Mouse (Mus musculus) brain, embryonic 18.5 days (tissue): ENCODE results near the gene P2ry10.
"Not testable (repeated sequence)": the region's sequence is repeated elsewhere in the genome, so short reads cannot be mapped to it uniquely, and the experiment has no call there.

Experiments used
- DNase-seq: peaks from one replicate; pipeline ENCODE4 v3.0.0-alpha.2; 2012; ENCODE audit warnings: low read depth, low spot score

Gene P2ry10

GRCm38 (mm10) chrX:107088177-107088576, at the start of gene P2ry10:
P2ry10 (plus strand) TSS chrX:107088492.
- DNase-seq = no peak

DNA sequence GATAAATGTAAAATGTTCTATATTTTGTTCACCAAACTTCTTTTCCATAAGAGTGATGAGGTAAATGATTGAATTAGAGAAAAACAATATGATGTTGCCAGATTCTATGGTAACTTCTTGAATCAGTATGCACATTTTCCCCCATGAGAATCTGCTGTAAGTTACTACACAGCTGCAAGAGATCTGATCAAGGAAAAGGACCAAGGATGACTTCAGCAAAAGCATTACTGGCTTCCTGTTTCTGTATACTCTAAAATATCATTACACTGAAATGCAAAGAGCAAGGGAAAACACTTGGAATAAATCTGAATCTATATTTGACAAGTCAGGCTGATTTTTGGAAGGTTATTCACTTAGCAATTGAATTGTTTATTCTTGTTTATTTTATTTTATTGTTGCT, 49.1 kb upstream of the P2ry10 start:
- no peak for DNase-seq

DNA sequence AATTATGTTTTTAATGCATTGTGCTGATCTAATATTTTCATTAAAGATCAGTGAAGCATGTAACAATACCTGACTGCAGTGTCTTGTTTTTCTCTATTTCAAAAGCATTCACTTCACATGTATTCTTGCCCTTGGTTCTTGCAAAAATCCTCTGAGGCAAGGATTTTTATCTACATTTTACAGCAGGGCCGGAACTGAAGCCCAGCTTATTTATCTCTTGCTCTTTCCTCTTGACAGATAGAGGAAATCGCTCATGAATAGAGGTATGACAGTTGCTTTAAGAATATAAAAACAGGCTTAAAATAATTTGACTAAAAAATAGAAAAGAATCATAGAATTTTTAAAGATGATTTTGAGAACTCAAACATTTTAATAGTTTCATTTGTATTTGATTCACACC, 48.7 kb upstream of the P2ry10 start:
- no peak for DNase-seq

DNA sequence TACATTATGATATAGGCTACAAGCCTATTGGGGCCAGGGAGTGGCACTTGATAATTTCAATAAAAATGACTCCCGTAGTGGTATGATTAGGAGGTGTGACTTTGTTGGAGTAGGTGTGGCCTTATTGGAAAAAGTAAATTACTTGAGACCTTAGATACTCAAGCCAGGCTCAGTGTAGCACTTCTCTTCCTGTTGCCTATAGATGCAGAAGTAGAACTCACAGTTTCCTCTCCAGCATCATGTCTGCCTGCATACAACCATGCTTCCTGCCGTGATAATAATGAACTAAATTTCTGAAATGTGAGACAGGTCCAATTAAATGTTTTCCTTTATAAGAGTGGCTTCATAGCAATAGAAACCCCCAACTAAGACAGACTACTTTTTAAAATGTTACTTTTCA, 45.9 kb upstream of the P2ry10 start:
- DNase-seq = no peak

- DNase-seq = not testable (repeated sequence)
These were observed 4.9 kb upstream of the P2ry10 start for GRCm38 (mm10) chrX:107083407-107083806.

DNA sequence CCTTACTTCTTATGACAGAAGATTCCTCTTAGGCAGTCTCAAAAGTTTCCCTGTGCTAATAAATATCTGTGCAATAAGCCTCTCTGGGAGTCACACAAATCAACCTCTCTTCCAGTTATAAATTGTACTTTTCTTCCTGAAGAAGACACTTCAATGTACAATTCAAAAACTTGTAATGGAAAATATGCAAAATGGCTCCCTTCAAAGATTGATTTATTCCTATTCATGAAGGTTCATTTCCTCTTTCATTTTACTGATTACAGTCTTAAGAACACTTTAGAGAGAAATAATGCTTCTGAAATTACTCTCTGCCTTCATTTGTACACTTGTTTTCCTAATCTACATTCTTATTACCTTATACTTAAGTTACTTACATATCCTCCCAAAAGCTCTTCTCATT, 4.0 kb upstream of the P2ry10 start:
- DNase-seq = no peak

GRCm38 (mm10) chrX:107089131-107089530, 839 bp downstream of the P2ry10 start:
- no peak for DNase-seq

DNA sequence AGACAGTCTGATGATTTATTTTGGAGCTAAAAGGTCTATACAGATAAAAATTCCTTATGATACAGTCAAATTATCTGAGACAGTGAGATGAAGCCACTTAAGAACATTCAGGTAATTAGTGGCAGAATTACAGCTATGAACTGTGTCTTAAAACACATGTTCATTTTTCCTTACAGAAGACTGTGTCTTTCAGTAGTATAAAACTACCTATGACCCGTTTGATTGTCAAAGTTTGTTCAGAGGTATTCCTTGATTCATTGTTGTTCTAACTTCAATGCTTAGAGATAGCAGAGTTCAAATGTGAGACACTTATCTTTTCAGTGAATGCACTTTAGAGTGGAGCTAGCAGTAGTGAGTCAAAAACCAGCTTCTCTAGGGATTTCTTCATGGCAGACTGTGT, 1.6 kb downstream of the P2ry10 start:
- DNase-seq = no peak

DNA sequence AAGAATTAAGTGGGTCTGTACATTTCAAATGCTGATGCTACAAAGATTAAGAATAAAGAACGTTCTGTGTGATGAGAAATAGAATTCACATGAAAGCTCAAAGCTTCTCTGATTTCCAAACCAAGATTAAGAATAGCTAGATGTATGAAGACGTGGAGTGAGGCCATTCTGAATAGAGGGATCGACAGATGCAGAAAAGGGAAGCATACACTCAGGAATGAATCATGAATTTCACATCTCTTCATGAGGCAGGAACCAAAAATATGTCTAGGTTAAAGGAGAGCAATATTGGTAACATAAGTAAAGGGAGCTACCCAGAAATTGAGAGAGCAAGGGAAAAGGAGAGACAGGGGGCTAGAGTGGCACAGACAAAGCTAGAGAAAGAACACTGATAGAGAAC, 7.3 kb downstream of the P2ry10 start:
- DNase-seq = no peak

DNA sequence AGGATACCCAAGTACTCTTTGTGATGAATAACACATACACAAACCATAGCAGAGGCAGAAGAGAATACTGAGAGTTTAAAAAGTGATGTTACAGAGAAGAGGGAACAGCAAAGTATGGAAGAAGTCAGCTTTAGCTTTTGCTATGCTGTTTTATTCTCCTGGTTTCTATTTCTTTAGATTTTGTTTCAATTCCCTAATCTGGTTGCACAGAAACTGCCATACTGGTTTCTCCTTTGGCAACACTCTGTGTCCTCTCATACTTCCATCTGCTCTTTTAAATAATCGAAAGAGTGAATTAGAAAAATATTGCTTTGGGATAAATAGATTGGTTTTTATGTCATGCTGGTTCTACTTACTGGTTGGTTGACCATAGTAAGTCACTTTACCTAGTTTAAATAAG, 28.0 kb downstream of the P2ry10 start:
- DNase-seq = no peak

DNA sequence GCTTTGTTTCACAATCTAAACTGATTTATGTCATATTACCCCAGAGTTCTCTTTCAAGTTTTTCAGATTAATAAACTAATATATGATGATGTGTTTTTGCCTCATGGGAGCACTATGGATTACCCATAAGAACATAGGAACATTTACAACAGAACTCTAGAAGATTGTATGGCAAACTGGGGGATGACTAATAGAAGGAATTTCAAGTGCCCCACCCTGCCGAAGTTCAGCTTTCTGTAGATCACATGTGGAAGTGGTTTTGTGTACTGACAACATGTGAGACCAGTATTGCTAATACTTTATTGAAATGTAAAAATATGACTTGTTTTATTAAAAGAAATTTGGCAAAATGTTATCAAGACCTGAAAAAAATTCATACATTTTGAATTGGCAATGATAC, 28.7 kb downstream of the P2ry10 start:
- DNase-seq = no peak

GRCm38 (mm10) chrX:107143184-107143583, 54.9 kb downstream of the P2ry10 start:
- no peak for DNase-seq

DNA sequence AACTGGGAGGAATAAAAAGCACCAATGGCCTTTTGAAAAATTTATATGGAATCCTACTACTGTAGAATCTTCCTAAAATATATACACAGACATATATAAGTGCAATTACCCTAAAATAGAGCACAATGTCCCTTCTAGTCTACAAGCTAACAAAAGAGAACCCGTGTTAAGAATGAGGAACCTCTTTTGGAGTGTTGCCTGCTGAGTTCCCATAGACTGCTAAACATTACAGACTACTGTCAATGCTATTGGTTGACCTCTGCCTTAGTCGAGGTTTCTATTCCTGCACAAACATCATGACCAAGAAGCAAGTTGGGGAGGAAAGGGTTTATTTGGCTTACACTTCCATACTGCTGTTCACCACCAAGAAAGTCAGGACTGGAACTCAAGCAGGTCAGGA, 55.6 kb downstream of the P2ry10 start:
- DNase-seq = no peak

DNA sequence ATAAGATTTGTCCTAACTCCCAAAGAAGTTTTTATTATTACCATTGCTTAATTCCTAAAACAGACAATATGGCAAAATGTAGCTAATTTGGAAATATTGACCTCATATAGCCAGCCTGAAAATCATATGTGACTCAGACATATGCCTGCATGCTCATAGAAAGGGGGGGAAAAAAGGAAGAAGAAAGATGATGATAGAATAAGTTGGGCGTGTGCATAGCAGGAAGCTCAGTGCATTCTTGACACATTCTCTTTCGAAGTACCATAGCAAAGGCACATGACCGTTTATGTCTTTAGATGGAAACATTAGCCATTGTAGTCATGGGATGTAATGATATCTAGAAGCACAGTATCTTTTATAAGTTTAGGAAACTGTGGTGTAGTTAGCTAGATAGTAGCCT, 60.4 kb downstream of the P2ry10 start, which contains the start of gene P2ry10b:
P2ry10b (plus strand) TSS at position 247 of the 400 bp plus-strand sequence.
- DNase-seq = no peak

DNA sequence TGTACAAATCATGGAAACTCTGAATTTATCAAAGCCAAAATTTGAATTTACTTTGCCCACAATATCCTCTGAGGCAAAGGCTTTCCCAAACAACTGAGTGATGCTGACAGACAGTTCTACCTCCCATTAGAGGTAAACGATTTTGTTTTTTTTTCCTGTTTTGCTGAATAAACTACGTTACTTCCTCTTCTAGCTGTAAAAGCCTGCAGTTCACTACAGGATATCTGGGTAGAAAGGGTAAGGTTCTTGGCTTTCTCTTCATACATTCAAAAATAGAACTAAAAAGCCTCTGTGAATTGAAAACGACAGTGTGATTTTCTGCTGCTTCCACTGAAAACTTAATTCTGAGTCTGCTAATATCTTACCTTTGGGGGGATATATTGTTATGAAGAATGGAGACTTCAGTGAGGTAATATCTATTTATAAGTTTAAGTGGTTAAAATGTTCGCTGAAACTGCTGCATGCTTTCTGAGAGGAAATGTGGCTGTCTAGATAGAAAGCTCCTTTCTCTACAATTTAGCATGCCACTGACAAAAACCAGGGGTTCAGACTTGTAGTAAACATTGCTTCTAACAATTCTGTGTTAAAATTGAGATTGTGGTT, 61.2 kb downstream of the P2ry10 start:
- DNase-seq = no peak

GRCm38 (mm10) chrX:107150027-107150426, 61.7 kb downstream of the P2ry10 start:
- peak; percentile 24 for DNase-seq

- no peak for DNase-seq
These were observed 62.6 kb downstream of the P2ry10 start for GRCm38 (mm10) chrX:107150752-107151515.
